Mouse (Mus musculus) right cerebral cortex, postnatal 25 days (tissue): ENCODE measurements around the gene Xkr8.
"Not testable (repeated sequence)": the region's sequence is repeated elsewhere in the genome, so short reads cannot be mapped to it uniquely, and the experiment has no call there.

Experiments used
- DNase-seq: peaks from one replicate; pipeline ENCODE4 v3.0.0; 2022

Xkr8 gene

GRCm38 (mm10) chr4:132732148-132732684, at the start of gene Xkr8:
Xkr8 (minus strand) TSS chr4:132732546.
- DNase-seq: peak; percentile 70

DNA sequence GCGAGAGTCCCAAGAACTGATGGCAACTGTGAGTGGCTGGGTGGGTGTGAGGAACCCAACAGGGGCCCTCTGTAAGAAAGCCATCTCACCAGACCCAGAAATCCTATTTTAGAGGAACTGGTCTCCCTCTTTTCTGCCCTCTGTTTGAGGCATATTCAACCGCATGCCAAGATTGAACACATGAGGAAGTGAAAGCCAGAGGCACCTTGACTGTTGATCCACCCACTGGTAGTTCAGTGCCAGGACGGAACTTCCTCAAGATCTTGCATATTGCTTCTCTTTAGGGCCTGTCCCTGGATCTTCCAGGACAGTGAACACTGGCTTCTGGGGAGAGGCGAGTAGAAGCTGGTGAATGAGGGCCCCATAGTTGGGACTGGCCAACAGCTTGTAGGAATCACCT, 47.9 kb upstream of the Xkr8 start:
- no peak for DNase-seq

GRCm38 (mm10) chr4:132778562-132779201, 46.3 kb upstream of the Xkr8 start:
- DNase-seq: no peak

- peak; percentile 69 for DNase-seq
Measured at GRCm38 (mm10) chr4:132776764-132777163, 44.4 kb upstream of the Xkr8 start.

DNA sequence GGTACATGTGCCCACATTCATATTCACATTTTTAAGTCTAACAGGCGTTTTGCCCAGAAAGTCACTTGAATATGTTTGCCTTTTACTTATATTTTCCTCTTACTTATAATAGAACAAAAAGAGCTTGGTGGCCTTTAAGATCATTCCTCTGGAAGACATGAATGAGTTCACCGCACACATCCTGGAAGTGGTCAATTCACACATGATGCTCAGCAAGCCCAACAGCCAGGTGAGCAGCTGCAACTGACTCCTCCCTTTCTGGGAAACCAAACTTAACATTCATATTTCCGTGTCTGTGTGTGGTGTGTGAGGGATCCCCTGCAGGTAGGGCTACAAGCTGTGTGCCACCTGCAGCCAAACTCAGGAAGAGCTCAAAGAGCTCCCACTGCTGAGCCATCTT, 42.6 kb upstream of the Xkr8 start:
- DNase-seq: no peak

DNA sequence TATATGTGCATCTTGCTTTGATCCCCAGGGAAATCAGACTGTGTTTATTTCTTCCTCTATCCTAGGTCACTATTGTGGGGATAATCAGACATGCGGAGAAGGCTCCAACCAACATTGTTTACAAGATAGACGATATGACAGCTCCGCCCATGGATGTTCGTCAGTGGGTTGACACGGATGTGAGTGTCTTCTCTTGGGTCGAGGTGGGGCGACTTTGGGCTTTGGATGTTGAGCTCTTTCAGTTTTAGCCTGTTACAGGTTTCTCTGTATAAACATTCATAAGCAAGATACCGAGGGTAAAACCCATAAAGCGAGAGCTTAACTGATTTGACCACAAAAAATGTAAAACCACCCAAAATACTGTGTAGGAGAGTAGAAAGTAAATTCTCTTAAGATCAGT, 39.4 kb upstream of the Xkr8 start:
- DNase-seq: no peak

- DNase-seq: peak; percentile 98
Measured at GRCm38 (mm10) chr4:132767914-132768876, 35.8 kb upstream of the Xkr8 start, which contains the start of gene Rpa2. Rpa2 (plus strand) TSS chr4:132768332.

- not testable (repeated sequence) for DNase-seq
Measured at GRCm38 (mm10) chr4:132763125-132763524, 30.8 kb upstream of the Xkr8 start.

GRCm38 (mm10) chr4:132762602-132763001, 30.3 kb upstream of the Xkr8 start:
- DNase-seq: no peak

GRCm38 (mm10) chr4:132760296-132760695, 27.9 kb upstream of the Xkr8 start:
- DNase-seq: no peak

DNA sequence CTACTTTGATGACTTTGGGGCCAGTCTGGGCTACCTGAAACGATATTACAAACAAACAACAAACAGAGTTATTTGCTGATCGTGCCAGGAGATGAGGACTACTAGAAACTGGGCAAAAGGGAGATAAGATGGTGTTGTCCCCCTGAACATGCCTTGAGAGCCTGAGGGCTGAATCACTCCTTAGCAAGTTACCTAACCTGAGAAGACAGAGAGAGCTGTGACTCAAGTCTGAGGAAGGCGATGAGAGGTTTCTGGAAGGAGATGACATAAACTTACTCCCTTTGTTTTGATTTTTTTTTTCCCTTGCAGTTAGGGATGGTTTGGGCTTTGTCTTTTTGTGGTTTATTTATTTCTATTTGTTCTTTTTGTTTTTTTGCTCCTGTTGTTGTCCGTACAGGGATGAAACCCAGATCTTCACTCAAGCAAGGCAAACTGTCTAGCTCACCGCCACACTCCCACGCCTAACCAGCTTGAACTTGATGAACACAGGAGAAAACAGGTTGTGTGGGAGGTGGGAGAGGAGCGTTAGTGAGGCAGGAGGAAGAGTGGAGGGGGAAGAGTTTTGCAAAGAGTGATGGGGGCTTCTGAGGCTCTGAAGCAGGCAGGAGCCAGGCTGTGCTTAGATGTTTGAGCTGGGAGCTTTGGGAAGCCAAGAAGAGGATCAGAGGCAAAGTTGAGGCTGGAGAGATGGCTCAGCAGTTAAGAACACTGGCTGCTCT, 25.4 kb upstream of the Xkr8 start:
- DNase-seq: no peak

GRCm38 (mm10) chr4:132756974-132757373, 24.6 kb upstream of the Xkr8 start, which contains the start of gene Smpdl3b:
Smpdl3b (minus strand) TSS chr4:132757252.
- DNase-seq: peak; percentile 81

DNA sequence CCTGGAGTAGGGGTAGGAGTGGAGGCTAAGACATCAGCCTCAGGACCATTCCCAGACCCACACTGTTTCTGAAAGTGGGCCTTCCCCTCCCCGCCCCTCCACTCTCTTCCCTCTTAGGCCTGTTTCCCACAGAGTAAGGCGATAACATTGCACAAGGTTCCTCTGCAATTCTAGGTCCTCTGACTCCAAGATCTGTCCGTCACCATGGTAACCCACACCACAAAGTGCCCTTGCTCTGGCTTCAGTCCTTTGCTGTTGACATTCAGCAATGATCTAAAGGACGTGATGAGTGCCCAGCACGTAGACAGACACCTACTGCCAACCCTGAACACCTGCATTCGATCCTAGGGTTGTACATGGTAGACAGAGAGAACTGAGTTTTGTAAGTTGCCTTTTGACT, 20.6 kb upstream of the Xkr8 start:
- DNase-seq: no peak

GRCm38 (mm10) chr4:132749258-132749982, 17.1 kb upstream of the Xkr8 start:
- no peak for DNase-seq

GRCm38 (mm10) chr4:132748778-132749177, 16.4 kb upstream of the Xkr8 start:
- DNase-seq: no peak

GRCm38 (mm10) chr4:132747664-132748259, 15.4 kb upstream of the Xkr8 start:
- DNase-seq: no peak

DNA sequence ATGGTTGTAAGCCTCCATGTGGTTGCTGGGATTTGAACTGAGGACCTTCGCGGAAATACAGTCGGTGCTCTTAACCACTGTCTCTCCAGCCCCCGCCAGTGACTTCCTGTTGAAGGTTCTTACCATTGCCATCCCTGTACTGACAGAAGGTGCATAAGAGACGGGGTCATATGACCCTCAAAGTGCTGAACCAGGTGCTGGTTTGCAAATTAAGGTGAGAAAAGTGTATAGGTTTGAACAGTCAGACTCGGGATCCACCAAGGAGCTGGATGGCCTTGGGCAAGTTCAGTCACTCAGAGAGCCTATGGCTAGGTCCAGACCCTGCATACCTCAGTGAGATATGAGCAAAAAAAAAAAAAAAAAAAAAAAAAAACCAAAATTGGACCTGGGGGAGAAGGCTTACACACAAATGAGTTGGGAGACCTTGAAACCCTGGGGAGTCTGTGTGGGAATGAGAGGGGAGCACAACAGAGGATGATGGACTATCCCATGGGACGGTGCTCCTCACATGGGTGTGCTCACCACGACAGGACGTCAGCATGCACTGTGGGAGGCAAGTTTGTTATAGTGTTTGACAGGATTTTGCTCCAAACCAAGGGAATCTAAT, 14.7 kb upstream of the Xkr8 start:
- no peak for DNase-seq

GRCm38 (mm10) chr4:132743992-132744911, 11.9 kb upstream of the Xkr8 start:
- DNase-seq: peak; percentile 38

DNA sequence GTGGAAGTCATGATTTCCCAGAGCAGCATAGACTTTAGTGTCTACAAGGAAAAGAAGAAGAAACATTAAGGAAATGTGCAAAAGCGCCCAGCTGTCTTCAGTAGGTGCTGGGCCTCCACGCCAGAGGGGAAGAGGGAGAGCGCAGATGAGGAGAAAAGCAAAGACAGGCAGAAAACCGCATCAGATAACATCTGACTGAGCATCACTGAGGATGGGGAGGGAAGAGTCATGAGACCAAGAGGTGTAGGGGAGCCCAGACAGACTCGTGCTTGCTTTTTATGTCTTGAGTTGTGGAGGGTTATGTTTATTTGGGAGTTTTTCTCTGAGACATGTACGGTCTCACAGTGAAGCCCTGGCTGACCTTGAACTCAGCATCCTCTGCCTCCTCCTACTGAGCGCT, 9.1 kb upstream of the Xkr8 start:
- no peak for DNase-seq

DNA sequence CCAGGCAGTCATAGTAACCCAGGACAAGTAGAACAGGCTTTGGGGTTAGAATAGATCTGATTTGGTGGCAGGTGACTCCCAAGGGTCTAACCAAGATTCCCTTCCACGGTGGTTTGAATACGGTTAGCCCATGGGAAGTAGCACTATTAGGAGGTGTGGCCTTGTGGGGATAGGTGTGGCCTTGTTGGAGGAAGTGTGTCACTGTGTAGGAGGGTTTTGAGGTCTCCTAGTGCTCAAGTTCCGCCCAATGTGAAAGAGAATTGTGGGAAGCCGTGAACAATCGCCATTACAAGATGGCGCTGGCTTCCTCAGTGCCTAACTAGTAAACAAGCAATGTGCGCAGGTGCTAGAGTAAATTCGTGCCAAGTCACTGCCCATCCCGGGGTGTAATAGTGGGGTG, 4.8 kb upstream of the Xkr8 start:
- DNase-seq: not testable (repeated sequence)
